ENCODE assay signal across 8 mouse cellular contexts in genomic region chr16:49288096-49288714, GRCm38 (mm10).
DNase-seq lines count a peak whose midpoint lies in the region; ATAC-seq and TF ChIP-seq lines count a peak whose summit lies in the region.

No protein-coding gene starts in this region.

- peak in 1 of 2 experiments; percentile 11 for DNase-seq in left cerebral cortex, adult 2 months (ENCODE audit: extremely low spot score in 1 of 2, low spot score in 2 of 2)
- no peak for DNase-seq in left cerebral cortex, adult 11 months (ENCODE audit: low spot score)
- DNase-seq in cerebellum, postnatal 14 days = peak; percentile 26 to 38
- DNase-seq in limb, embryonic 14.5 days (ENCODE audit: low spot score) = peak; percentile 65
- no peak for DNase-seq in embryo, embryonic 10.5 days (ENCODE audit: low spot score)
- no peak for DNase-seq in urinary bladder, adult 18-20 months (ENCODE audit: low spot score in 2 of 2)

- H3K4me3 ChIP-seq in forebrain, embryonic 13.5 days = no peak overlapping the region
- H3K4me3 ChIP-seq in forebrain, embryonic 12.5 days (replicated peaks) = no peak overlapping the region
- H3K4me3 ChIP-seq in left cerebral cortex, adult 2 months = no peak overlapping the region
- no peak overlapping the region for H3K4me3 ChIP-seq in limb, embryonic 14.5 days (replicated peaks; ENCODE audit: low read length)

- intact Hi-C loops in left cerebral cortex, adult 2 months (cut with DNase I) = no loop called here

- H3K36me3 ChIP-seq in forebrain, embryonic 13.5 days (ENCODE audit: poor library complexity, severe bottlenecking) = no peaks in the 10 kb centered on the region
- no peaks in the 10 kb centered on the region for H3K36me3 ChIP-seq in forebrain, embryonic 12.5 days (replicated peaks)
- H3K36me3 ChIP-seq in limb, embryonic 14.5 days (ENCODE audit: control insufficient read depth, insufficient read depth, low read length) = no peaks in the 10 kb centered on the region

- no peak for TF ChIP-seq POLR2A in limb, embryonic 14.5 days (IDR thresholded peaks at IDR 0.05; ENCODE audit: borderline replicate concordance, extremely low read depth, insufficient read depth, insufficient read length)

- WGBS in forebrain, embryonic 13.5 days = 47% methylated on average over 4 of the region's 4 CpGs
- WGBS in forebrain, embryonic 12.5 days = 68% methylated on average over 4 of the region's 4 CpGs
- 33% methylated on average over 4 of the region's 4 CpGs for WGBS in limb, embryonic 14.5 days

- no peaks in the 10 kb centered on the region for H3K9me3 ChIP-seq in forebrain, embryonic 13.5 days (replicated peaks)
- H3K9me3 ChIP-seq in forebrain, embryonic 12.5 days = no peaks in the 10 kb centered on the region
- H3K9me3 ChIP-seq in limb, embryonic 14.5 days (ENCODE audit: control insufficient read depth, low read length) = no peaks in the 10 kb centered on the region

- peak; percentile 89 for ATAC-seq in forebrain, embryonic 13.5 days
- no peak; the same call in 1 of the 2 replicates for ATAC-seq in forebrain, embryonic 12.5 days (ENCODE audit: low FRiP score)
- no peak for ATAC-seq in limb, embryonic 14.5 days (ENCODE audit: low FRiP score, low read depth)

- peaks cover 16% of the 10 kb centered on the region; the same call in 1 of the 2 replicates for H3K4me1 ChIP-seq in forebrain, embryonic 13.5 days
- no peaks in the 10 kb centered on the region for H3K4me1 ChIP-seq in forebrain, embryonic 12.5 days
- peaks cover 12% of the 10 kb centered on the region for H3K4me1 ChIP-seq in limb, embryonic 14.5 days (ENCODE audit: control insufficient read depth, insufficient read depth, low read length)

- no peak overlapping the region for H3K9ac ChIP-seq in forebrain, embryonic 13.5 days
- no peak overlapping the region for H3K9ac ChIP-seq in forebrain, embryonic 12.5 days
- H3K9ac ChIP-seq in limb, embryonic 14.5 days (ENCODE audit: low read depth, low read length, severe bottlenecking) = no peak overlapping the region

- no peak overlapping the region for H3K27ac ChIP-seq in forebrain, embryonic 13.5 days
- H3K27ac ChIP-seq in forebrain, embryonic 12.5 days = no peak overlapping the region
- H3K27ac ChIP-seq in left cerebral cortex, adult 2 months = peak overlapping the region; percentile 41; the same call in 1 of the 2 replicates
- H3K27ac ChIP-seq in limb, embryonic 14.5 days (replicated peaks; ENCODE audit: low read depth, low read length) = no peak overlapping the region

- H3K4me2 ChIP-seq in forebrain, embryonic 13.5 days = no peak overlapping the region
- no peak overlapping the region for H3K4me2 ChIP-seq in forebrain, embryonic 12.5 days
- no peak overlapping the region for H3K4me2 ChIP-seq in limb, embryonic 14.5 days (replicated peaks; ENCODE audit: low read depth, low read length, severe bottlenecking)

- peaks cover 6% of the 10 kb centered on the region; the same call in 1 of the 2 replicates for H3K27me3 ChIP-seq in forebrain, embryonic 13.5 days
- no peaks in the 10 kb centered on the region for H3K27me3 ChIP-seq in forebrain, embryonic 12.5 days
- H3K27me3 ChIP-seq in limb, embryonic 14.5 days (ENCODE audit: control insufficient read depth, insufficient read depth, low read length) = 0 out of 2 replicates have a peak, but pooled peaks cover 11% of the 10 kb centered on the region

- no peak for TF ChIP-seq CTCF in left cerebral cortex, adult 2 months (IDR thresholded peaks at IDR 0.05)

Comparison
In these comparisons a context has a peak if more than half of its experiments do, and no peak if none do; other contexts are left out.
1. DNase-seq: peak in cerebellum, postnatal 14 days (2 of 2) and limb, embryonic 14.5 days (single experiment); none in left cerebral cortex, adult 11 months (single experiment), embryo, embryonic 10.5 days (single experiment) and urinary bladder, adult 18-20 months (0 of 2).